Mouse (Mus musculus) heart, adult 2 months (tissue): ENCODE results near the gene Snx21.

Experiments used
- CTCF ChIP-seq: fragments of 200-600 bp; IDR thresholded peaks from 2 replicates; pipeline ENCODE4 v1.8.1; 2022; ENCODE audit warnings: antibody characterized with exemption, mild to moderate bottlenecking, moderate library complexity
- EP300 ChIP-seq: fragments of 200-500 bp; IDR thresholded peaks from 2 replicates; pipeline ENCODE4 v1.6.1; 2011; ENCODE audit warnings: low read depth, low read length, control low read depth; ENCODE audit not compliant: insufficient read depth
- POLR2A ChIP-seq: fragments of 200-500 bp; IDR thresholded peaks from 2 replicates; pipeline ENCODE4 v1.6.1; 2011; ENCODE audit warnings: mild to moderate bottlenecking, low read depth, low read length, control low read depth; ENCODE audit not compliant: insufficient read depth

GRCm38 (mm10) chr2:164803201-164803920 lies 17.7 kb downstream of the Snx21 start:
- TF ChIP-seq POLR2A (no peak), EP300 (no peak), CTCF (no peak)
